9 mouse cellular contexts compared by ENCODE assay signal in genomic region chr5:121449976-121450375, GRCm38 (mm10). TPM values are rescaled to one million over a fixed set of nuclear protein-coding genes. Genes with fewer than 3 reads are reported as not detected.
DNase-seq lines count a peak whose midpoint lies in the region; ATAC-seq lines count a peak whose summit lies in the region.
"Had no signal": no experiment of that assay in that cellular context is flagged by ENCODE, and none has a peak within 500 bp of the region (broad histone marks: within the 10 kb centered on the region; RNA-seq: fewer than 3 reads in every experiment).

No protein-coding gene starts in this region.

- H3K4me3 ChIP-seq in heart, embryonic 11.5 days (ENCODE audit: low read depth, low read length), result no peak overlapping the region
- H3K4me3 ChIP-seq in liver, embryonic 15.5 days (replicated peaks), result no peak overlapping the region; the same call in 1 of the 2 replicates
- H3K4me3 ChIP-seq: limb, embryonic 13.5 days had no signal

- H3K36me3 ChIP-seq in heart, embryonic 11.5 days (ENCODE audit: control insufficient read depth, insufficient read depth, low read length), result peaks cover 20% of the 10 kb centered on the region
- H3K36me3 ChIP-seq in liver, embryonic 15.5 days (replicated peaks), result peaks cover 49% of the 10 kb centered on the region

- no peak overlapping the region for H3K9ac ChIP-seq in heart, embryonic 11.5 days (ENCODE audit: low read depth, low read length)
- H3K9ac ChIP-seq in liver, embryonic 15.5 days, result no peak overlapping the region

- no peaks in the 10 kb centered on the region for H3K27me3 ChIP-seq in heart, embryonic 11.5 days (ENCODE audit: control insufficient read depth, insufficient read depth, low read length)
- H3K27me3 ChIP-seq in liver, embryonic 15.5 days, result no peaks in the 10 kb centered on the region
- H3K27me3 ChIP-seq: limb, embryonic 13.5 days had no signal

- no peak overlapping the region for H3K27ac ChIP-seq in heart, embryonic 11.5 days (ENCODE audit: low read depth, low read length)
- peak overlapping the region; percentile 21 for H3K27ac ChIP-seq in liver, embryonic 15.5 days (replicated peaks)
- H3K27ac ChIP-seq: limb, embryonic 13.5 days had no signal

- H3K4me2 ChIP-seq in heart, embryonic 11.5 days, result no peak overlapping the region
- peak overlapping the region; percentile 96; the same call in 1 of the 2 replicates for H3K4me2 ChIP-seq in liver, embryonic 15.5 days

- 69% methylated on average over 6 of the region's 6 CpGs for WGBS in heart, embryonic 11.5 days (ENCODE audit: insufficient replicate concordance)
- 54% methylated on average over 6 of the region's 6 CpGs for WGBS in liver, embryonic 15.5 days (ENCODE audit: insufficient replicate concordance)

- H3K9me3 ChIP-seq in heart, embryonic 11.5 days (replicated peaks; ENCODE audit: control insufficient read depth, low read length), result no peaks in the 10 kb centered on the region
- no peaks in the 10 kb centered on the region for H3K9me3 ChIP-seq in liver, embryonic 15.5 days (replicated peaks)
- H3K9me3 ChIP-seq: limb, embryonic 13.5 days had no signal

- peaks cover 25% of the 10 kb centered on the region for H3K4me1 ChIP-seq in heart, embryonic 11.5 days (ENCODE audit: control insufficient read depth, insufficient read depth, low read length)
- peaks cover 46% of the 10 kb centered on the region for H3K4me1 ChIP-seq in liver, embryonic 15.5 days (replicated peaks)

- no peak for ATAC-seq in heart, embryonic 11.5 days (replicated peaks; ENCODE audit: insufficient number of reproducible peaks, low FRiP score, low TSS enrichment)
- ATAC-seq in liver, embryonic 15.5 days (ENCODE audit: insufficient read depth), result no peak

- peak; percentile 59 for DNase-seq in heart, adult 8-10 months (ENCODE audit: low spot score)
- peak; percentile 77 for DNase-seq in CD4-positive helper T cell, adult 2 months (ENCODE audit: low read depth, low spot score)
- DNase-seq in adrenal gland, adult 2 months, result peak; percentile 52
- DNase-seq in gastrocnemius, postnatal 14 days, result peak; percentile 53
- DNase-seq in retina, postnatal 1 day, result peak; percentile 64
- no peak for DNase-seq in ovary, postnatal 10 days (ENCODE audit: low spot score)

- intact Hi-C loops in gastrocnemius, postnatal 14 days (cut with DNase I; ENCODE audit: low total_unique reads), result no loop called here

RNA-seq across cellular contexts. Expression of gene Tmem116, which starts 1.7 kb away (rescaled TPM):
- total RNA-seq in heart, adult 8-10 months (2022), result 10 to 100 TPM; 12.6 to 15.1 (median 13.4) TPM
- 3.5 and 4.0 TPM in 2 replicates for polyA plus RNA-seq in heart, embryonic 11.5 days (2014; fragmentation: Nextera tagmentation; extraction: Ambion mirVana)
- total RNA-seq in adrenal gland, adult 2 months (2021), result 1 to 10 TPM; 2.6 to 4.8 TPM
- 3.3 and 8.1 TPM in 2 replicates for polyA plus RNA-seq in adrenal gland, adult 2 months (2012; rRNA removed)
- 1 to 10 TPM; 4.4 to 4.8 TPM for total RNA-seq in gastrocnemius, postnatal 14 days (2021)
- polyA plus RNA-seq in liver, embryonic 15.5 days (2015; fragmentation: Nextera tagmentation; extraction: Ambion mirVana), result 0.39 and 0.81 TPM in 2 replicates

RNA-seq across cellular contexts. Expression of gene Erp29, which starts 2.3 kb away (rescaled TPM):
- total RNA-seq in heart, adult 8-10 months (2022), result 10 to 100 TPM; 62.1 to 66.1 (median 64.4) TPM
- 137 and 153 TPM in 2 replicates for polyA plus RNA-seq in heart, embryonic 11.5 days (2014; fragmentation: Nextera tagmentation; extraction: Ambion mirVana)
- 100 to 1,000 TPM in 1 of 2 experiments, 10 to 100 TPM in 1; 85.4 to 113 TPM for total RNA-seq in adrenal gland, adult 2 months (2021)
- 36.8 and 41.9 TPM in 2 replicates for polyA plus RNA-seq in adrenal gland, adult 2 months (2012; rRNA removed)
- 10 to 100 TPM; 50.7 to 61.3 TPM for total RNA-seq in gastrocnemius, postnatal 14 days (2021)
- 87.0 and 94.4 TPM in 2 replicates for polyA plus RNA-seq in liver, embryonic 15.5 days (2015; fragmentation: Nextera tagmentation; extraction: Ambion mirVana)

RNA-seq across cellular contexts. Expression of gene Naa25, which starts 52.2 kb away (rescaled TPM):
- 10 to 100 TPM; 20.0 to 23.2 (median 20.6) TPM for total RNA-seq in heart, adult 8-10 months (2022)
- 37.2 and 43.8 TPM in 2 replicates for polyA plus RNA-seq in heart, embryonic 11.5 days (2014; fragmentation: Nextera tagmentation; extraction: Ambion mirVana)
- total RNA-seq in adrenal gland, adult 2 months (2021), result 10 to 100 TPM; 33.9 to 40.8 TPM
- polyA plus RNA-seq in adrenal gland, adult 2 months (2012; rRNA removed), result 5.8 and 9.6 TPM in 2 replicates
- total RNA-seq in gastrocnemius, postnatal 14 days (2021), result 10 to 100 TPM; 19.9 to 20.5 TPM
- 19.2 and 20.0 TPM in 2 replicates for polyA plus RNA-seq in liver, embryonic 15.5 days (2015; fragmentation: Nextera tagmentation; extraction: Ambion mirVana)

RNA-seq across cellular contexts. Expression of gene Adam1b, which starts 53.3 kb away (rescaled TPM):
- total RNA-seq in heart, adult 8-10 months (2022), result not detected
- 0.29 and 0.45 TPM in 2 replicates for polyA plus RNA-seq in heart, embryonic 11.5 days (2014; fragmentation: Nextera tagmentation; extraction: Ambion mirVana)
- total RNA-seq in adrenal gland, adult 2 months (2021), result not detected
- not detected in 2 replicates for polyA plus RNA-seq in adrenal gland, adult 2 months (2012; rRNA removed)
- not detected for total RNA-seq in gastrocnemius, postnatal 14 days (2021)
- polyA plus RNA-seq in liver, embryonic 15.5 days (2015; fragmentation: Nextera tagmentation; extraction: Ambion mirVana), result not detected in 2 replicates
- polyA plus RNA-seq: limb, embryonic 13.5 days had no signal
